Mouse (Mus musculus) activated CD4-positive, CD25-positive, alpha-beta regulatory T cell, adult 9 weeks (primary cell): Measurements from ENCODE around the gene Pygo1. TPM values are rescaled to one million over a fixed set of nuclear protein-coding genes. Genes with fewer than 3 reads are reported as not detected.

Experiments
- polyA plus RNA-seq: library from polyadenylated mRNA; unstranded; fragments of 100-300 nt; shearing (Covaris generic); gene quantifications from one replicate; pipeline ENCODE4 v1.2.1, GENCODE M21; 2017

Pygo1 gene
- polyA plus RNA-seq, result not detected

GRCm38 (mm10) chr9:72925021-72925934 lies at the start of gene Pygo1:
Gene Pygo1, plus strand, starts transcription at chr9:72925645.

GRCm38 (mm10) chr9:72958521-72959450 lies 33.3 kb downstream of the Pygo1 start, which contains the start of the genes Dyx1c1 and Gm44503:
Gene Dyx1c1, plus strand, starts transcription at chr9:72958785.
Gene Gm44503, plus strand, starts transcription at chr9:72958852.

GRCm38 (mm10) chr9:72985250-72986220 lies 60.1 kb downstream of the Pygo1 start, which contains the start of the genes Ccpg1os and Ccpg1:
Gene Ccpg1os, minus strand, starts transcription at chr9:72985382.
Gene Ccpg1, plus strand, starts transcription at chr9:72985429.

Other genes with a start within 250 kb of the Pygo1 start
- not detected for gene Prtg, start 118.8 kb upstream of the Pygo1 start, polyA plus RNA-seq
- gene Dyx1c1, start 33.1 kb downstream of the Pygo1 start, polyA plus RNA-seq, result 2.7 TPM
- not detected for gene Gm44503, start 33.2 kb downstream of the Pygo1 start, polyA plus RNA-seq
- 8.9 TPM for gene Ccpg1os, start 59.7 kb downstream of the Pygo1 start, polyA plus RNA-seq
- gene Ccpg1, start 59.8 kb downstream of the Pygo1 start, polyA plus RNA-seq, result 109 TPM
- gene Pigb, start 114.7 kb downstream of the Pygo1 start, polyA plus RNA-seq, result 25.5 TPM
- gene Rab27a, start 119.2 kb downstream of the Pygo1 start, polyA plus RNA-seq, result 56.6 TPM
- 0.27 TPM for gene Khdc3, start 176.2 kb downstream of the Pygo1 start, polyA plus RNA-seq
- gene Gm20509, start 176.8 kb downstream of the Pygo1 start, polyA plus RNA-seq, result not detected
- gene Rsl24d1, start 187.8 kb downstream of the Pygo1 start, polyA plus RNA-seq, result 86.1 TPM